Mouse (Mus musculus): ENCODE data around the gene Rnf19b. TPM values are rescaled to one million over a fixed set of nuclear protein-coding genes. Genes with fewer than 3 reads are reported as not detected.

The Rnf19b gene
- polyA plus RNA-seq, 1 experiment from 2014 or later = 8.4 TPM

DNA sequence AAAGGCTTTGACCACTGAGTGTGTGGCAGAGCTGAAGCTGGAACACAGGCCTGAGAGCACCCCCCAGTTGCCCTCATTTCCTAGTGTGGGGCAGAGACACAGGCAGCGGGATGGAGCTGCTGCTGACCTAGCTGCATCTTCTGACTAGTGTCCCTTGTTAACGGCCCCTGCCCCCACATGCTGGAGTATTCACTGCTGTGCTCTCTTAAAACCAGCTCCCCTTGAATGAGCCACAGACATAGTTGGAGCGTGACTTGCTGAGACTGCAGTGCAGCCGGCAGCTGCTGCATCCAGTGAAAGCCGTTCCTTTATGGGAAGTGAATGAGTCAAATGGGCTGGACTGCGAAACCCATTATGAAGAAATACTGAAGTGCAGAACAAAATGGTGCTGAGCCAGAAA is 23.4 kb downstream of the Rnf19b start:
- Histone ChIP-seq H3K27ac (ENCODE audit: low read depth) (no peak overlapping the region), H3K4me1 (replicated peaks; ENCODE audit: control insufficient read depth, insufficient read depth, low read length) (no peaks in the 10 kb centered on the region), H3K4me2 (ENCODE audit: low read length) (no peak overlapping the region), H3K9me3 (ENCODE audit: control insufficient read depth, low read length) (peaks cover 4% of the 10 kb centered on the region; the same call in 1 of the 2 replicates), H3K9ac (ENCODE audit: low read length) (no peak overlapping the region), H3K36me3 (ENCODE audit: control insufficient read depth, insufficient read depth, low read length) (peaks cover 59% of the 10 kb centered on the region), H3K27me3 (replicated peaks; ENCODE audit: control insufficient read depth, insufficient read depth, low read length) (no peaks in the 10 kb centered on the region), H3K4me3 (ENCODE audit: low read depth, low read length) (no peak overlapping the region)
- ATAC-seq (replicated peaks; ENCODE audit: low FRiP score, low TSS enrichment, low read depth) = no peak
- no peak for DNase-seq (ENCODE audit: low spot score)
- 82% methylated on average over 6 of the region's 6 CpGs for WGBS

- Histone ChIP-seq H3K9ac (ENCODE audit: low read length) (no peak overlapping the region), H3K4me2 (ENCODE audit: low read length) (no peak overlapping the region), H3K27me3 (replicated peaks; ENCODE audit: control insufficient read depth, insufficient read depth, low read length) (no peaks in the 10 kb centered on the region), H3K4me1 (replicated peaks; ENCODE audit: control insufficient read depth, insufficient read depth, low read length) (no peaks in the 10 kb centered on the region), H3K27ac (ENCODE audit: low read depth) (no peak overlapping the region), H3K9me3 (ENCODE audit: control insufficient read depth, low read length) (peaks cover 4% of the 10 kb centered on the region; the same call in 1 of the 2 replicates), H3K36me3 (ENCODE audit: control insufficient read depth, insufficient read depth, low read length) (peaks cover 55% of the 10 kb centered on the region), H3K4me3 (ENCODE audit: low read depth, low read length) (no peak overlapping the region)
- 67% methylated on average over 3 of the region's 3 CpGs for WGBS
- ATAC-seq (replicated peaks; ENCODE audit: low FRiP score, low TSS enrichment, low read depth) (no peak), DNase-seq (ENCODE audit: low spot score) (no peak)
These were observed 23.9 kb downstream of the Rnf19b start for GRCm38 (mm10) chr4:129081939-129082338.

- no peak overlapping the region for H3K4me2 ChIP-seq (ENCODE audit: low read length)
- H3K9me3 ChIP-seq (ENCODE audit: control insufficient read depth, low read length) = peaks cover 4% of the 10 kb centered on the region; the same call in 1 of the 2 replicates
- H3K4me1 ChIP-seq (replicated peaks; ENCODE audit: control insufficient read depth, insufficient read depth, low read length) = no peaks in the 10 kb centered on the region
- H3K36me3 ChIP-seq (ENCODE audit: control insufficient read depth, insufficient read depth, low read length) = peaks cover 50% of the 10 kb centered on the region
- no peak overlapping the region for H3K9ac ChIP-seq (ENCODE audit: low read length)
- H3K4me3 ChIP-seq (ENCODE audit: low read depth, low read length) = no peak overlapping the region
- DNase-seq (ENCODE audit: low spot score) (peak; percentile 79), ATAC-seq (replicated peaks; ENCODE audit: low FRiP score, low TSS enrichment, low read depth) (0 out of 2 replicates have a peak, but pooled peaks have one; percentile 40)
- H3K27ac ChIP-seq (ENCODE audit: low read depth) = no peak overlapping the region
- H3K27me3 ChIP-seq (replicated peaks; ENCODE audit: control insufficient read depth, insufficient read depth, low read length) = no peaks in the 10 kb centered on the region
- WGBS = 51% methylated on average over 10 of the region's 10 CpGs
These were observed 24.5 kb downstream of the Rnf19b start for GRCm38 (mm10) chr4:129082379-129083115.

DNA sequence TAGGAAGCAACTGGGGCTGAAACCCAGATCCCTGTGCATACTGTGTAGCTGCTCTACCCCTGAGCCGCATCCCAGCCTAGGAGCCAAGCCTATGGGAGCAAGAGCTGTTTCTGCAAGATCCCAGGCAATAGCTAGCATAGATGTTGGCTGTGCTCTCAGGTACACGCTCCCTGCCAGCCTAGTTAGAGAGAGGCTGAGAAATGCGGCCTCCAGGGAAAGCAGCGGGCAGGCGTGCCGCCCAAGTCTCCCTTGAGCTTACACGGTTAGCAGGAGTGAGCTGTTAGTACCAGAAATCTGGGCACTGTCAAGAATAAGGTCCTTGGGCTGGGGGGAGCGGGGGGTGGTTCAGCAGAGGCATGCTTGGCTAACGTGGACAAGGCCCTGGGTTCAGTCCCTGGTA is 26.8 kb downstream of the Rnf19b start:
- no peaks in the 10 kb centered on the region for H3K4me1 ChIP-seq (replicated peaks; ENCODE audit: control insufficient read depth, insufficient read depth, low read length)

GRCm38 (mm10) chr4:129086078-129086477 is 28.0 kb downstream of the Rnf19b start:
- no peak overlapping the region for H3K4me2 ChIP-seq (ENCODE audit: low read length)
- WGBS = 28% methylated on average over 8 of the region's 8 CpGs
- no peaks in the 10 kb centered on the region for H3K27me3 ChIP-seq (replicated peaks; ENCODE audit: control insufficient read depth, insufficient read depth, low read length)
- peak; percentile 90 for DNase-seq (ENCODE audit: low spot score)
- no peak overlapping the region for H3K4me3 ChIP-seq (ENCODE audit: low read depth, low read length)
- no peaks in the 10 kb centered on the region for H3K4me1 ChIP-seq (replicated peaks; ENCODE audit: control insufficient read depth, insufficient read depth, low read length)
- no peak overlapping the region for H3K9ac ChIP-seq (ENCODE audit: low read length)
- H3K27ac ChIP-seq (ENCODE audit: low read depth) = no peak overlapping the region
- peaks cover 16% of the 10 kb centered on the region; the same call in 1 of the 2 replicates for H3K36me3 ChIP-seq (ENCODE audit: control insufficient read depth, insufficient read depth, low read length)
- H3K9me3 ChIP-seq (ENCODE audit: control insufficient read depth, low read length) = no peaks in the 10 kb centered on the region
- ATAC-seq (replicated peaks; ENCODE audit: low FRiP score, low TSS enrichment, low read depth) = 0 out of 2 replicates have a peak, but pooled peaks have one; percentile 12

More for the DNA sequence above, 26.8 kb downstream of the Rnf19b start:
- Histone ChIP-seq H3K4me3 (ENCODE audit: low read depth, low read length) (no peak overlapping the region), H3K36me3 (ENCODE audit: control insufficient read depth, insufficient read depth, low read length) (peaks cover 27% of the 10 kb centered on the region), H3K27me3 (replicated peaks; ENCODE audit: control insufficient read depth, insufficient read depth, low read length) (no peaks in the 10 kb centered on the region), H3K27ac (ENCODE audit: low read depth) (no peak overlapping the region), H3K4me2 (ENCODE audit: low read length) (no peak overlapping the region), H3K9ac (ENCODE audit: low read length) (no peak overlapping the region), H3K9me3 (ENCODE audit: control insufficient read depth, low read length) (no peaks in the 10 kb centered on the region)
- no peak for DNase-seq (ENCODE audit: low spot score)
- 87% methylated on average over 9 of the region's 9 CpGs for WGBS
- ATAC-seq (replicated peaks; ENCODE audit: low FRiP score, low TSS enrichment, low read depth) = no peak

DNA sequence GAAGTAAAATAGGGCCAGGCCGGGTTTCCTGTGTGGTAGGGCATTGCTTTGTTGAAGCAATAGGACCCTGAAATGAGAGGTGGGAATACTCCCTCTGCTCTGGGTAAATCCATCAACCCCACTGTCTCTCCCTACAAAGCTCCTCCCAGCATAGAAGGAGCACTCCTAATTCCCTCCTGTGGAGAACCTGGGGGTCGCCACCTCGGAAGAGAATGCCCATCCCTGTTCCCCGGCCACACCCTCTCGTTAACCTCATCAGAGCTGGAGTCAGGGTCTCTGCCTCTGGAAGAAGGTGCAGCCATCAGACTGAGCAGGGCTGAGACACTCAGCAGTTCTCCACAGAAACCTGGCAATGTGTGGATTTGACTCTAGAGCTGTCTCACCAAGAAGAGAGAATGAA is 29.8 kb downstream of the Rnf19b start:
- no peaks in the 10 kb centered on the region for H3K4me1 ChIP-seq (replicated peaks; ENCODE audit: control insufficient read depth, insufficient read depth, low read length)
- no peak for ATAC-seq (replicated peaks; ENCODE audit: low FRiP score, low TSS enrichment, low read depth)
- WGBS = 46% methylated on average over 5 of the region's 5 CpGs
- H3K9ac ChIP-seq (ENCODE audit: low read length) = no peak overlapping the region
- no peak overlapping the region for H3K27ac ChIP-seq (ENCODE audit: low read depth)
- no peaks in the 10 kb centered on the region for H3K9me3 ChIP-seq (ENCODE audit: control insufficient read depth, low read length)
- no peak overlapping the region for H3K4me2 ChIP-seq (ENCODE audit: low read length)
- H3K27me3 ChIP-seq (replicated peaks; ENCODE audit: control insufficient read depth, insufficient read depth, low read length) = no peaks in the 10 kb centered on the region
- DNase-seq (ENCODE audit: low spot score) = no peak
- H3K4me3 ChIP-seq (ENCODE audit: low read depth, low read length) = no peak overlapping the region
- peaks cover 10% of the 10 kb centered on the region; the same call in 1 of the 2 replicates for H3K36me3 ChIP-seq (ENCODE audit: control insufficient read depth, insufficient read depth, low read length)

- H3K27me3 ChIP-seq (replicated peaks; ENCODE audit: control insufficient read depth, insufficient read depth, low read length) = no peaks in the 10 kb centered on the region; the same call in 1 of the 2 replicates
- DNase-seq (ENCODE audit: low spot score) (no peak), ATAC-seq (replicated peaks; ENCODE audit: low FRiP score, low TSS enrichment, low read depth) (no peak)
- H3K27ac ChIP-seq (ENCODE audit: low read depth) = no peak overlapping the region
- no peak overlapping the region for H3K4me3 ChIP-seq (ENCODE audit: low read depth, low read length)
- no peak overlapping the region for H3K4me2 ChIP-seq (ENCODE audit: low read length)
- H3K36me3 ChIP-seq (ENCODE audit: control insufficient read depth, insufficient read depth, low read length) = no peaks in the 10 kb centered on the region
- 28% methylated on average over 15 of the region's 15 CpGs for WGBS
- no peaks in the 10 kb centered on the region for H3K4me1 ChIP-seq (replicated peaks; ENCODE audit: control insufficient read depth, insufficient read depth, low read length)
- H3K9me3 ChIP-seq (ENCODE audit: control insufficient read depth, low read length) = no peaks in the 10 kb centered on the region
- no peak overlapping the region for H3K9ac ChIP-seq (ENCODE audit: low read length)
These were observed 37.2 kb downstream of the Rnf19b start for GRCm38 (mm10) chr4:129095276-129095675.

- H3K4me1 ChIP-seq (replicated peaks; ENCODE audit: control insufficient read depth, insufficient read depth, low read length) = no peaks in the 10 kb centered on the region
- no peak overlapping the region for H3K9ac ChIP-seq (ENCODE audit: low read length)
- H3K4me3 ChIP-seq (ENCODE audit: low read depth, low read length) = no peak overlapping the region
- no peaks in the 10 kb centered on the region for H3K9me3 ChIP-seq (ENCODE audit: control insufficient read depth, low read length)
- 71% methylated on average over 7 of the region's 7 CpGs for WGBS
- DNase-seq (ENCODE audit: low spot score) (no peak), ATAC-seq (replicated peaks; ENCODE audit: low FRiP score, low TSS enrichment, low read depth) (no peak)
- H3K36me3 ChIP-seq (ENCODE audit: control insufficient read depth, insufficient read depth, low read length) = no peaks in the 10 kb centered on the region
- no peaks in the 10 kb centered on the region; the same call in 1 of the 2 replicates for H3K27me3 ChIP-seq (replicated peaks; ENCODE audit: control insufficient read depth, insufficient read depth, low read length)
- H3K27ac ChIP-seq (ENCODE audit: low read depth) = no peak overlapping the region
- H3K4me2 ChIP-seq (ENCODE audit: low read length) = no peak overlapping the region
These were observed 38.9 kb downstream of the Rnf19b start for GRCm38 (mm10) chr4:129097006-129097405.
